Mouse (Mus musculus) limb, embryonic 15.5 days (tissue): ENCODE results near the gene Th. TPM values are rescaled to one million over a fixed set of nuclear protein-coding genes. Genes with fewer than 3 reads are reported as not detected.

Experiments used
- ATAC-seq: fragments of 200-750 bp; cut with Nextera tagmentation; 2 replicates; pipeline ENCODE4 v1.8.0; 2017; ENCODE audit warnings: low read depth, moderate TSS enrichment; ENCODE audit not compliant: insufficient number of reproducible peaks, low FRiP score, low TSS enrichment
- H3K27ac ChIP-seq: fragments of 300-500 bp; sonication (generic); 2 replicates; pipeline ENCODE4 v1.5.1; 2015; ENCODE audit warnings: moderate library complexity, mild to moderate bottlenecking, inconsistent platforms
- H3K27me3 ChIP-seq: fragments of 300-500 bp; sonication (generic); 2 replicates; pipeline ENCODE4 v1.6.1; 2015; ENCODE audit warnings: inconsistent platforms
- H3K36me3 ChIP-seq: fragments of 300-500 bp; sonication (generic); 2 replicates; pipeline ENCODE4 v1.6.1; 2015; ENCODE audit warnings: inconsistent platforms
- H3K4me1 ChIP-seq: fragments of 300-500 bp; sonication (generic); 2 replicates; pipeline ENCODE4 v1.6.1; 2015; ENCODE audit warnings: inconsistent platforms
- H3K4me2 ChIP-seq: fragments of 300-500 bp; sonication (generic); 2 replicates; pipeline ENCODE4 v1.6.1; 2015; ENCODE audit warnings: mild to moderate bottlenecking, inconsistent platforms
- H3K4me3 ChIP-seq: fragments of 300-500 bp; sonication (generic); 2 replicates; pipeline ENCODE4 v1.5.1; 2015; ENCODE audit warnings: mild to moderate bottlenecking, inconsistent platforms
- H3K9ac ChIP-seq: fragments of 300-500 bp; sonication (generic); 2 replicates; pipeline ENCODE4 v1.6.1; 2015; ENCODE audit warnings: inconsistent platforms
- H3K9me3 ChIP-seq: fragments of 300-500 bp; sonication (generic); 2 replicates; pipeline ENCODE4 v1.6.1; 2016; ENCODE audit warnings: inconsistent platforms
- WGBS: fragments of 180-500 bp; shearing (Covaris S2); methylation state at CpG from one replicate; pipeline ENCODE4 v1.1.7; 2015; 5-methylcytosine and 5-hydroxymethylcytosine counted together
- polyA plus RNA-seq: library from polyadenylated mRNA; unstranded; fragments of >200 nt; fragmentation: Nextera tagmentation; extraction: Ambion mirVana; gene quantifications from 2 replicates; pipeline ENCODE4 v1.2.1, GENCODE M21; 2015

Th gene
- polyA plus RNA-seq, 1 experiment from 2014 or later, result 0.47 TPM

DNA sequence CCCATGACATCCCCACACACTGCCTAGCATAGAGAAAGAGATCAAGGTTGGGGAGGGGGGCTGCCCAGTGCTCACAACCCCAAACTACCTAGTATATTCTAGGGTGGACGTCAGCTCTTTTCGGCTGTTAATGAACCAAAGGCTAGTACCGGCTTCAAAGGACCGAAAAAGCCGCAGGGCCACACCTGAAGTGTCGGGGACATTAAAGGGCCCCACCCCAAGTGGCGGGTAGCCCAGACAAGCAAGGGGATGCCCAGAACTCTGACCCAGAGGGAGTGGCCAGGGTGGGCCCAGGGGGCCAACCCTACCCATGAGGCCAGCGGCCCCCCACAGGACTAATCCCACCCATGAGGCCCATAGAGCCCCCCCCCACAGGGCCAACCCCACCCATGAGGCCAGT lies 3.6 kb downstream of the Th start:
- WGBS, result 77% methylated on average over 8 of the region's 8 CpGs

DNA sequence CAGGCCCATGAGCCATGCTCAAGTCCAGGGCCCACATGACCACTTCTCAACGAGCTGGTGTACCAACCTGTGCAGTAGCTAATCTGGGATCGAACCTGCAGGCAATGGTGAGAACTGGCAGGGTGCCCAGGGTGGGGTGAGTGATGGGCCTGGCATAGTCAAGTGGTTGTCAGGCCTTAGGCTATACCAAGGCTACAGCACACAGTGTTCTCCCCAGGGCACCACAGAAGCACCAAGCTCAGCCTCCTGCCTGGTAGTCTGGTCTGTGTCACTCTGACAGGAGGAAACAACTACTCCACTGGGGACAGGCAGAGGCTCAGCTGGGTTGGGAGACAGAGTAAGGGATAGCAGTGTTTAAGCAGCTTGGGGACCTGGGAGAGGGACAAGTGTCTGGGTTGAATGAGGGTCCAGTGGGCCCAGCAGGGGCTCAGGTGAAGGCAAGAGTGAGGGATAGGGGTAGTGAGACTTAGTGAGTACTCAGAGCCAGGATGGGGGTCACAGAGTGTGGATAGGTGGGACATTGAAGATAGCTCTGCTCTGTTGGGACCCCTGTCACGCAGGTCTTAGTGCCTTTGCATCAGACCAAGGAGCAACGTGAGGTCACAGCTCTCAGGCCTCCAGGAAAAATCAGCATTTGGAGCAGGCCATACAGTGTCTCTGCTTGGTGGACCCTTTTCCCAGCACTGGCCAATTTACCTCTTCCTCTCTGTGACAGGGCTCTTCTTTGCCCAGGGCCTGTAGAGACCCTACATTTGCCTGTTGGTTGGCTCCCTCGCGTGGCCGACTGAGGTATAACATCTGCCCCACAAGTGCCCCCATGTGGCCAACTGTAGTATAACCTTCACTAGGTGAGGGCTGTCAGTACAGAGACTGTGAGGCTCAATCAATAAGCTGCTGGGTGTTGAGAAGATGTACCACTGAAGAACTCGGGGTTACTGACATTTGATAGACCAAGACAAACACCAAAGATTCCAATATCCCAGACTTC lies 12.0 kb downstream of the Th start:
- peaks cover 6% of the 10 kb centered on the region; the same call in 1 of the 2 replicates for H3K27me3 ChIP-seq

More for the DNA sequence above, 3.6 kb downstream of the Th start:
- Histone ChIP-seq H3K27me3 (no peaks in the 10 kb centered on the region), H3K9me3 (no peaks in the 10 kb centered on the region), H3K4me3 (no peak overlapping the region), H3K27ac (no peak overlapping the region), H3K36me3 (no peaks in the 10 kb centered on the region), H3K9ac (no peak overlapping the region), H3K4me1 (no peaks in the 10 kb centered on the region), H3K4me2 (no peak overlapping the region)
- ATAC-seq, result no peak

DNA sequence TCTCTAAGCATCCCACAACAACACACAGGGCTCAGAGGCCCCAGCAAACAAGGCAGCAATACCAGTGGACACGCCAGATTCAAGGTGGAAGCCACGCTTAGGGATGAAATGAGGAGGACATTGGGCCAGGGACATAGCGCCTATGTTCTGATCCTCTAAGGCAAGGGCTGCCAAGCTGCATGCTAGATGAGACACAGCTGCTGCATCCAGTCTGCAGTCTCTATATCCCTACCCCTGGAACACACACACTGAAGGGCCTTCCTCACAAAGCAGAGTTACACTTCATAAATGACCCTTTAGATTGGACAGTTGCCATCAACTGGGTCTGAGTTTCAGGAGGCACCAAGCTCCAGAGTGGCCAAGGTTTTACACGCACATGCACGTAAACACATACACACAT lies 13.3 kb downstream of the Th start:
- Histone ChIP-seq H3K4me2 (no peak overlapping the region), H3K36me3 (no peaks in the 10 kb centered on the region), H3K27ac (no peak overlapping the region), H3K27me3 (peaks cover 6% of the 10 kb centered on the region; the same call in 1 of the 2 replicates), H3K4me1 (peaks cover 2% of the 10 kb centered on the region; the same call in 1 of the 2 replicates), H3K9me3 (no peaks in the 10 kb centered on the region), H3K4me3 (no peak overlapping the region), H3K9ac (no peak overlapping the region)
- ATAC-seq, result no peak
- 75% methylated on average over 5 of the region's 5 CpGs for WGBS

More for the DNA sequence above, 12.0 kb downstream of the Th start:
- Histone ChIP-seq H3K4me3 (no peak overlapping the region), H3K4me2 (no peak overlapping the region), H3K27ac (no peak overlapping the region), H3K9ac (no peak overlapping the region), H3K9me3 (no peaks in the 10 kb centered on the region), H3K4me1 (peaks cover 2% of the 10 kb centered on the region; the same call in 1 of the 2 replicates), H3K36me3 (no peaks in the 10 kb centered on the region)
- 29% methylated on average over 8 of the region's 8 CpGs for WGBS
- ATAC-seq, result no peak

DNA sequence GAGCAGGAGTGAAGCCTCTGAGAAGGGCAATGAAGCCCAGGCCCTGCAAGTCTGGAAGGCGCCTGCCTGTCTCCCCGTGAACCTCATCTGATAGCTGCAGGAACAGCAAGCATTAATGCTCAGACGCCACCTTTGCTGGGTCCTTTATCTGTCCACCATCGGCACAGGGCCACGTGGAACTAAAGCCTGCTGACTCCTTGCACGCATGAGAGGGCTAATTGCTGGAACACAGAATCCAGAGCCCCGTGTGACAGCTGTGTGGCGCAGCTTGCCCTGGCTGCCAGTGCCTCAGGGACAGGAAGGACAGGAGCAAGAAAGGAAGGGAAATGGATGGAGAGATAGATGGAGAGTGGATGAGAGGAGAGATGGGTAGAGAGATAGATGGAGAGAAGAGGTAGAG lies 14.8 kb downstream of the Th start:
- no peak for ATAC-seq
- Histone ChIP-seq H3K4me3 (no peak overlapping the region), H3K4me2 (no peak overlapping the region), H3K27me3 (peaks cover 6% of the 10 kb centered on the region; the same call in 1 of the 2 replicates), H3K27ac (no peak overlapping the region), H3K4me1 (peaks cover 2% of the 10 kb centered on the region; the same call in 1 of the 2 replicates), H3K9me3 (no peaks in the 10 kb centered on the region), H3K36me3 (no peaks in the 10 kb centered on the region), H3K9ac (no peak overlapping the region)
- 44% methylated on average over 8 of the region's 8 CpGs for WGBS

DNA sequence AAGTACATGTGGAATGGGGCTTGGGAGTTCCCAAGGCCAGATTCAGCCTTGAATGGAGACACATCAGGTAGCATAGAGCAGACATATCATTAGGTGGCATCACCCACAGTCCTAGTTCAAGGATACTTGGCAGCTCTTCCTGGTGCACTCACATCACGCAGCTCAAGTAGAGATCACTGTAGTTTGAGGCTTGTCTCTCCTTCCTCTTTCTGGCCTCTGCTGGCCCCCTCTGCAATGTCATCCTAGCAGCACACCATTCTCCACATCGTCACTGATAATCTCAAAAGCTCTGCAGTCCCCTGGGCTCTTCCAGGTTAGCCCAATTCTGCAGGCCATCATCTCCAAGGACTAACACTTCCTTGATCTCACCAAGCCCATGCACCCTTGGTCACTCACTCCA lies 19.2 kb downstream of the Th start:
- H3K9me3 ChIP-seq, result no peaks in the 10 kb centered on the region
- no peak overlapping the region for H3K4me3 ChIP-seq
- H3K27me3 ChIP-seq, result 0 out of 2 replicates have a peak, but pooled peaks cover 3% of the 10 kb centered on the region
- H3K9ac ChIP-seq, result no peak overlapping the region
- 92% methylated on average over 2 of the region's 2 CpGs for WGBS
- peaks cover 2% of the 10 kb centered on the region; the same call in 1 of the 2 replicates for H3K4me1 ChIP-seq
- no peak overlapping the region for H3K27ac ChIP-seq
- no peak overlapping the region for H3K4me2 ChIP-seq
- ATAC-seq, result no peak
- no peaks in the 10 kb centered on the region for H3K36me3 ChIP-seq

DNA sequence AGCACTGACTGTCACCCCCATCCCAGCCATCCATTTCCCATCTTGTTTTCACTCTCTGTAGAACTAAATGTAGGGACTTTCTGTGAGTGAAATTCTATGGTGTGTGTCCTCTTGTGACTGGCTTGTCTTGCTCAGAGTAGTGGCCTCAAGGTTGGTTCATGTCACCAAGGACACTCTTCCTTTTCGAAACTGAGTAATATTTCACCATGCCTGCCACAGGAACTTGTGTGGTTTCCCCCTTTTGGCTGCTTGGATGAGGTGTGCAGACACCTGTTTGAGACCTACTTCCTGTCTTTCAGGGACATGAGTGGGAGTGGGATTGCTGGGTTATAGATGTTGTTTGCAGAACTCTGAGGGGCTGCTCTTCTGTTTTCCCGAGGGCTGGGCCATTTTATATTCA lies 20.8 kb downstream of the Th start:
- no peak overlapping the region for H3K27ac ChIP-seq
- H3K4me2 ChIP-seq, result no peak overlapping the region
- H3K9me3 ChIP-seq, result no peaks in the 10 kb centered on the region
- H3K4me1 ChIP-seq, result no peaks in the 10 kb centered on the region
- H3K4me3 ChIP-seq, result no peak overlapping the region
- H3K27me3 ChIP-seq, result 0 out of 2 replicates have a peak, but pooled peaks cover 3% of the 10 kb centered on the region
- H3K9ac ChIP-seq, result no peak overlapping the region
- WGBS, result 68% methylated on average over 2 of the region's 2 CpGs
- H3K36me3 ChIP-seq, result no peaks in the 10 kb centered on the region
- ATAC-seq, result no peak

DNA sequence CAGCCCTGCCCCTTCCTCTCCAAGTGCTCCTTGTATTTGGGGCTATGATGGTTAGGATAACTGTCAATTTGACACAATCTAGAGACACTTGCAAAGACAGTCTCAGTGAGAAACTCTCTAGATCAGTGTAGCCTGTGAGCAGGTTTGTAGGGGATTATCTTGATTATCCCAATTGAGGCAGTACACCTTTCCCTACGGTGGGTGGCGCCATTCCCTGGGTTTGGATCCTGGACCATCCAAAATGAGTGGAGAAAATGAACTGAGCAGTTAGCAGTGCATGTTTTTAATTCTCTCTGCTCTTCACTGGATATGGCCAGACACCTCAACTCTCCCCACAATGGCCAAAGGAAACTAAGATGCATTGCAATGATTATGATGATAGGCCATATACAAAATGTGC lies 21.3 kb downstream of the Th start:
- Histone ChIP-seq H3K9ac (no peak overlapping the region), H3K4me2 (no peak overlapping the region), H3K27me3 (0 out of 2 replicates have a peak, but pooled peaks cover under 1% of the 10 kb centered on the region), H3K4me1 (no peaks in the 10 kb centered on the region), H3K9me3 (no peaks in the 10 kb centered on the region), H3K36me3 (no peaks in the 10 kb centered on the region), H3K4me3 (no peak overlapping the region), H3K27ac (no peak overlapping the region)
- no peak for ATAC-seq
- WGBS, result 40% methylated on average over 2 of the region's 2 CpGs

DNA sequence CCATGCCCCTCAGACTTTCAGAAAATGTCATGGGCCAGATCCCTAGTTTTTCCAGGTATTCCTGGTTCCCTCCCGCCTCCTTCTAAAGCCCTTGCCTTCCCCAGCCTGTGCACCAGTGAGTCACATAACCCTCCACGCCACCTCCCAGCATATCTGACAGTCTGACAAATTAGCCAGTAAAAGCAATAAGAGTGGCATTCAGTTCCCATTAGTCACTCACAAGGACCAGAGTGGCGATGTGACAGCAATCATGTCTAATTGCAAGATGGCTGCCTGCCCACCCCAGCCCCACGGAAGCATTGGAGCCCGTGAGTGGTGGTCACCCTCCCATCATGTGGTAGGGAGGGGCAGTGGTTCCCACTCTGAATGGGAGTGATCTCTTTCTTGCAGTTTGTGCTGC lies 25.3 kb downstream of the Th start:
- no peak for ATAC-seq
- no peak overlapping the region for H3K4me2 ChIP-seq
- H3K27ac ChIP-seq, result no peak overlapping the region
- no peak overlapping the region for H3K9ac ChIP-seq
- peaks cover 2% of the 10 kb centered on the region; the same call in 1 of the 2 replicates for H3K27me3 ChIP-seq
- no peaks in the 10 kb centered on the region for H3K9me3 ChIP-seq
- no peaks in the 10 kb centered on the region for H3K36me3 ChIP-seq
- WGBS, result 54% methylated on average over 5 of the region's 5 CpGs
- no peak overlapping the region for H3K4me3 ChIP-seq
- H3K4me1 ChIP-seq, result peaks cover 11% of the 10 kb centered on the region

DNA sequence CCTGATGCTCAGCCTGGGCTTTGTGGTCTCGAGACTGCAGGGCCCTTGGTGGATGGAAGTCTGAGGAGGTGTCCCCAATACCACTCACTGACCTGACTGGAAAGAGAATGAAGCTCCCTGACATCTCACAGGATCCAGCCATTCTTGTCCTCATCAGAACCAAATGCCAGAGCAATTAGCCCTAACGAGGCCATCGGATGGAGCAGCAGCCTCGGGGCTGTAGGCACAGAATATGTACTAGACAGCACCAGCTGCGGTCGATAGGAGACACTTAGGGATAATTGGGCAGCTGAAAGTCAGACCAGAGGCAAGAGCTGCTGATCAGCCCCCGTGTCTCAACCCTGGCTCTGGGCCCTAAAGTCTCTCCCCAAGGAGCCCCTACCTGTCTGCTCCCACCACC lies 26.6 kb downstream of the Th start:
- ATAC-seq, result no peak
- peaks cover 5% of the 10 kb centered on the region; the same call in 1 of the 2 replicates for H3K27me3 ChIP-seq
- H3K27ac ChIP-seq, result no peak overlapping the region
- no peak overlapping the region for H3K4me3 ChIP-seq
- H3K9ac ChIP-seq, result no peak overlapping the region
- WGBS, result 23% methylated on average over 7 of the region's 7 CpGs
- no peak overlapping the region for H3K4me2 ChIP-seq
- no peaks in the 10 kb centered on the region for H3K36me3 ChIP-seq
- H3K4me1 ChIP-seq, result peaks cover 11% of the 10 kb centered on the region
- no peaks in the 10 kb centered on the region for H3K9me3 ChIP-seq

DNA sequence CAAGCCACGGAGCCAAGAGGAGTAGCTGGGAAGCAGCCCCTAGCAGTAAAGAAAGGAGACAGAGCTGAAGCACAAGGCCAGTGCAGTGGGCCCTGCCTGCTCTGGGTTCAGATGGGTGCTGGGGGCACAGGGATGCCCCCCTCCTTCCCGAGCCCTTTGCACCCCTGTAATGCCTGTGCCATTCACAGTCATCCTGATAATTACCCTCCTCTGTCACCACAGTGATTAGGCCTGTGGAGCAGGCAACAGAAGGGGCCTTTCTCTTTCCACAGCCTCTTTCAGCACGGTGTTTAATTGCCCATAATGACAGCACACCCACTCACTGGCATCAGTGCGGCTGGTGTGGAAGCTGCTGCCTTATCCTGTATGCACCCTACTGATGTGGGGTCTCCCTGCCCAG lies 28.0 kb downstream of the Th start:
- no peak overlapping the region for H3K9ac ChIP-seq
- H3K4me2 ChIP-seq, result no peak overlapping the region
- H3K9me3 ChIP-seq, result no peaks in the 10 kb centered on the region
- H3K36me3 ChIP-seq, result no peaks in the 10 kb centered on the region
- no peak overlapping the region for H3K27ac ChIP-seq
- peaks cover 11% of the 10 kb centered on the region for H3K4me1 ChIP-seq
- H3K4me3 ChIP-seq, result no peak overlapping the region
- 25% methylated on average over 4 of the region's 4 CpGs for WGBS
- no peak for ATAC-seq
- H3K27me3 ChIP-seq, result peaks cover 5% of the 10 kb centered on the region; the same call in 1 of the 2 replicates

DNA sequence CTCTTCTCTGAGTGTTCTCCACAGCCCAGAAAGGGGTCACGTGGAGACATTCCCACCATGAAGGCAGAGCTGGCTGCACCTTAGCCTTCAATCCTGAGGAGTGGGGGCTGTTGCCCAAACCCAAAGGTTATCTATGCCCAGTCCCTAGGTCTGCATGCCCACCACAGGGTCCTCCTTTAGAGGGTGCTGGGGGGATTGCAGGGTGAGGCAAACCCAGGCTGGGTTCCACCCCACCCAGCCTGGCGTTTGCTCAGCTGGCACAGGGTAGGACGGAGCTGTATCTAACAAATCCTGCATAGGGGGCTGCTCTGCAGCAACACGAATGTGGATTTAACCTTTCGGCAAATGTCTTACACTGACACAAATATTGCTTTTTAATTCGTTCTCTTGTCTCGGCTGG lies 29.2 kb downstream of the Th start:
- Histone ChIP-seq H3K9me3 (no peaks in the 10 kb centered on the region), H3K36me3 (no peaks in the 10 kb centered on the region), H3K4me3 (no peak overlapping the region), H3K4me1 (peaks cover 11% of the 10 kb centered on the region), H3K4me2 (no peak overlapping the region), H3K9ac (no peak overlapping the region), H3K27me3 (peaks cover 5% of the 10 kb centered on the region; the same call in 1 of the 2 replicates), H3K27ac (no peak overlapping the region)
- no peak for ATAC-seq
- 55% methylated on average over 7 of the region's 7 CpGs for WGBS

DNA sequence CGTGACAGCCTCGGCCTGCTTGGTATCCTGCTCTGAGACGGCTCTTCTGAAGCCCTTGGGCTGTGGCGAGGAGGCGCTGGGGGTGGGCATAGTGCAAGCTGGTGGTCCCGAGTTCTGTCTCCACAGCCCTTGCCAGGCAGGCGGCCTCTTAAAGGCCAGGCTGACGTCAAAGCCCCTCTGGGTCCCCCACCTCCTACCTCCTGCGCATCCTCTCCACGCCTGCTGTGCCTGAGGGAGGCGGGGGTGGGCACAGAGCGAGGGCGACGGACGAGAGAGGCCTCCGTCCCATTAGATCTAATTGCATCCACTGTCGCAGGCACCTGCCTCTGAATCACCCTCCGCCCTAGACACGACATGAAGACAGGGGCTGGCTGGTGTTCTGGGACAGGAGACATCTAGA lies 31.1 kb downstream of the Th start:
- Histone ChIP-seq H3K27ac (no peak overlapping the region), H3K36me3 (no peaks in the 10 kb centered on the region), H3K9ac (no peak overlapping the region), H3K27me3 (peaks cover 5% of the 10 kb centered on the region; the same call in 1 of the 2 replicates), H3K4me1 (peaks cover 19% of the 10 kb centered on the region), H3K4me2 (no peak overlapping the region), H3K9me3 (no peaks in the 10 kb centered on the region), H3K4me3 (no peak overlapping the region)
- 60% methylated on average over 19 of the region's 19 CpGs for WGBS
- no peak for ATAC-seq
